Mouse (Mus musculus) heart, adult 18-20 months (tissue): ENCODE measurements at regions not wholly inside any gene's neighbourhood (a gene's known extent, or its start where the extent isn't known, plus 50 kb on each side); places are given as distances from the start of the nearest gene placed in this dataset.

Experiments
- DNase-seq, 2 experiments: peaks; one replicate each; pipeline ENCODE4 v3.0.0; 2021 to 2022; ENCODE audit warnings: mixed read lengths in 1 of 2

- DNase-seq, result no peak
These were observed 60.4 kb downstream of the Pou3f3 start for GRCm38 (mm10) chr1:42755958-42756357.

- no peak for DNase-seq
These were observed 60.9 kb downstream of the Pou3f3 start for GRCm38 (mm10) chr1:42756497-42756896.

- peak; percentile 44 to 73 for DNase-seq
These were observed 67.9 kb downstream of the Pou3f3 start for GRCm38 (mm10) chr1:42763447-42763846.

GRCm38 (mm10) chr1:42764048-42764447, 68.5 kb downstream of the Pou3f3 start:
- DNase-seq, result no peak

- DNase-seq, result no peak
These were observed 74.5 kb downstream of the Pou3f3 start for GRCm38 (mm10) chr1:42770085-42770484.

GRCm38 (mm10) chr1:42772000-42772399, 76.4 kb downstream of the Pou3f3 start:
- DNase-seq, result peak in 1 of 2 experiments; percentile 23

GRCm38 (mm10) chr1:42773851-42774464, 77.1 kb upstream of the Mrps9 start:
- no peak for DNase-seq

GRCm38 (mm10) chr1:42774971-42775892, 75.8 kb upstream of the Mrps9 start:
- DNase-seq, result no peak

GRCm38 (mm10) chr1:42775893-42776287, 75.1 kb upstream of the Mrps9 start:
- no peak for DNase-seq

GRCm38 (mm10) chr1:42777416-42777815, 73.6 kb upstream of the Mrps9 start:
- DNase-seq, result no peak

- peak in 1 of 2 experiments; percentile 15 for DNase-seq
These were observed 71.3 kb upstream of the Mrps9 start for GRCm38 (mm10) chr1:42779761-42780160.

- no peak for DNase-seq
These were observed 70.8 kb upstream of the Mrps9 start for GRCm38 (mm10) chr1:42780266-42780665.

- no peak for DNase-seq
These were observed 69.5 kb upstream of the Mrps9 start for GRCm38 (mm10) chr1:42781533-42781932.

GRCm38 (mm10) chr1:42783072-42783672, 67.9 kb upstream of the Mrps9 start:
- no peak for DNase-seq

- DNase-seq, result no peak
These were observed 63.8 kb upstream of the Mrps9 start for GRCm38 (mm10) chr1:42787240-42787639.

GRCm38 (mm10) chr1:42788413-42788812, 62.6 kb upstream of the Mrps9 start:
- no peak for DNase-seq
